Mouse (Mus musculus) cortical plate, adult 2 months (tissue): ENCODE data around the gene Fancc.

Experiments used
- CTCF ChIP-seq: fragments of 200-500 bp; IDR thresholded peaks from 2 replicates; pipeline ENCODE4 v1.5.1; 2011; ENCODE audit warnings: mild to moderate bottlenecking, control low read depth, low read length; ENCODE audit not compliant: insufficient read depth; ENCODE audit errors: extremely low read depth
- POLR2A ChIP-seq: fragments of 200-500 bp; IDR thresholded peaks from 2 replicates; pipeline ENCODE4 v1.6.1; 2011; ENCODE audit warnings: mild to moderate bottlenecking, low read length, control low read depth; ENCODE audit not compliant: insufficient read depth; ENCODE audit errors: extremely low read depth

GRCm38 (mm10) chr13:63515542-63515941 is 18.5 kb upstream of the Fancc start:
- TF ChIP-seq POLR2A (no peak), CTCF (no peak)
